Mouse (Mus musculus) C2C12 (cell line): ENCODE data around the gene Cfap97d1. TPM values are rescaled to one million over a fixed set of nuclear protein-coding genes. Genes with fewer than 3 reads are reported as not detected.

ENCODE experiments used
- H3K27me3 ChIP-seq: one replicate; pipeline ENCODE4 v1.6.1; 2011; ENCODE audit not compliant: control insufficient read depth, insufficient read depth, insufficient read length
- H3K36me3 ChIP-seq: one replicate; pipeline ENCODE4 v1.6.1; 2011; ENCODE audit not compliant: control insufficient read depth, insufficient read depth
- H3K4me3 ChIP-seq: one replicate; pipeline ENCODE4 v1.5.1; 2011; ENCODE audit warnings: mild to moderate bottlenecking, control low read depth; ENCODE audit not compliant: poor library complexity, insufficient read depth, severe bottlenecking
- H3K79me2 ChIP-seq: one replicate; pipeline ENCODE4 v1.6.1; 2011; ENCODE audit not compliant: control insufficient read depth, insufficient read depth
- H3K79me3 ChIP-seq: one replicate; pipeline ENCODE4 v1.6.1; 2011; ENCODE audit warnings: low read depth, control low read depth
- H3ac ChIP-seq: one replicate; pipeline ENCODE3; 2011; ENCODE audit warnings: low read depth; ENCODE audit not compliant: control insufficient read depth, insufficient read length
- CEBPB ChIP-seq: IDR thresholded peaks from one replicate; pipeline ENCODE4 v1.6.1; 2011; ENCODE audit warnings: low read depth, mild to moderate bottlenecking, control low read depth, moderate library complexity
- CTCF ChIP-seq: IDR thresholded peaks from one replicate; pipeline ENCODE4 v1.5.1; 2011; ENCODE audit not compliant: control insufficient read depth, insufficient read depth, insufficient read length
- FOSL1 ChIP-seq: IDR thresholded peaks from one replicate; pipeline ENCODE4 v1.8.0; 2011; ENCODE audit warnings: mild to moderate bottlenecking, low read length; ENCODE audit not compliant: poor library complexity, insufficient read depth, severe bottlenecking
- MAX ChIP-seq: IDR thresholded peaks from one replicate; pipeline ENCODE4 v1.6.1; 2011; ENCODE audit warnings: mild to moderate bottlenecking, control low read depth
- MYOD1 ChIP-seq: IDR thresholded peaks from one replicate; pipeline ENCODE4 v1.6.1; 2011; ENCODE audit warnings: low read depth; ENCODE audit not compliant: control insufficient read depth, insufficient read length
- MYOG ChIP-seq: IDR thresholded peaks from one replicate; pipeline ENCODE4 v1.6.1; 2011; ENCODE audit not compliant: control insufficient read depth, insufficient read length; ENCODE audit errors: extremely low read depth
- USF1 ChIP-seq: IDR thresholded peaks from one replicate; pipeline ENCODE4 v1.6.1; 2011; ENCODE audit warnings: low read depth, mild to moderate bottlenecking, control low read depth, moderate library complexity
- polyA plus RNA-seq: library from polyadenylated mRNA; unstranded; fragments of >200 nt; fragmentation: generic; extraction: Trizol; gene quantifications from one replicate; pipeline ENCODE4 v1.2.1, GENCODE M21; 2012; ENCODE audit warnings: missing spikeins

Cfap97d1 gene
- polyA plus RNA-seq, 1 experiment: not detected

DNA sequence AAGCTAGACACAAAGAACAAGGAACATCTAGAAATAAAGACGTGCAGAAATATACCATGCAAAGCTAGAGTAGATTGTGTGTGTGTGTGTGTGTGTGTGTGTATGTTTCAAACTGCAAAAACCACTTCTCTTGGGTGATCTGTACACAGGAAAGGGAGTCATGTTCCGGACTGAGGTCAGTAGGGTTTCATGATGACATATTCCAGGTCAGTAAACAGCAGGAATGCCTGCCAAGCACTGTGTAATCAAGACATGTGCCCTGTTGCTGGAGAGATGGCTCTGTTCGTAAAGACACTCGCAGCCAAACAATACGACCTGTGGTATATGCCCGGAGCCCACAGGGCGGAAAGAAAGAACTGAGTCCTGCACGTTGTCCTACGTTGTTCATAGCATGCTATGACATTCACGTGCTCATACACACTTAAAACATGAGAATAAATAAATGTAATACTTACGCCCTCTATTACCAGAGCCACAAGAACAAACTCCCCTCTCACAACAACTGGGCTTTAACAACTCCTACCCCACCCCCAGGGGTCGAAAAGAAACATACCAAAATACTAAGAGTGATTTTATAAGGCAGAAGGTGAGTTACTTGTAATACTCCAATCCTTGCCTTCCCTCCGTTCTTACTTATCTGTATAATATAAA lies 55.5 kb downstream of the Cfap97d1 start:
- peaks cover 30% of the 10 kb centered on the region for H3K27me3 ChIP-seq
- no peak overlapping the region for H3K4me3 ChIP-seq
- no peaks in the 10 kb centered on the region for H3K36me3 ChIP-seq
- TF ChIP-seq MYOG (no peak), MYOD1 (no peak), FOSL1 (no peak), CTCF (no peak), USF1 (no peak), CEBPB (no peak), MAX (no peak)
- H3ac ChIP-seq: no peak overlapping the region
- H3K79me2 ChIP-seq: no peaks in the 10 kb centered on the region
- H3K79me3 ChIP-seq: no peaks in the 10 kb centered on the region

- H3K4me3 ChIP-seq: no peak overlapping the region
- peaks cover 26% of the 10 kb centered on the region for H3K27me3 ChIP-seq
- H3K79me2 ChIP-seq: no peaks in the 10 kb centered on the region
- TF ChIP-seq CTCF (peak; percentile 73), MYOG (no peak)
- H3K36me3 ChIP-seq: no peaks in the 10 kb centered on the region
- H3ac ChIP-seq: no peak overlapping the region
- H3K79me3 ChIP-seq: no peaks in the 10 kb centered on the region
These were observed 56.1 kb downstream of the Cfap97d1 start for GRCm38 (mm10) chr11:102040138-102040524.

DNA sequence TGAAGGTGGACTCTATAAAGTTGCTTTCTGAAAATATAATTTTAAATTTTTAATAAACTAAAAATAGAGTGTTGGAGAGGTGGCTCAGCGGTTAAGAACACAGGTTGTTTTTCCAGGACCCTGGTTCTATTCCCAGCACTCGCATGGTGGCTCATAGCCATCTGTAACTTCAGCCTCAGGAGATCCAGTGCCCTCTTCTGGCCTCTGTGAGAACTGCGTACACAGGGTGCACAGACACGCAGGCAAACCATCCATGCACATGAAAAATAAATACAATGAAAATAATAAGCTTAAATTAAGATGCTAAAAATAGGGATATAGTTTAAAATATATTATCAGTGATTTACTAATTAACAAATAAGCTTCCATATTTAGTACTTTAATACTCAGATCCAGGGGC lies 56.6 kb downstream of the Cfap97d1 start:
- no peaks in the 10 kb centered on the region for H3K36me3 ChIP-seq
- peaks cover 26% of the 10 kb centered on the region for H3K27me3 ChIP-seq
- no peaks in the 10 kb centered on the region for H3K79me2 ChIP-seq
- H3ac ChIP-seq: no peak overlapping the region
- no peak overlapping the region for H3K4me3 ChIP-seq
- TF ChIP-seq CTCF: no peak
- TF ChIP-seq USF1: no peak
- TF ChIP-seq CEBPB: no peak
- no peaks in the 10 kb centered on the region for H3K79me3 ChIP-seq

- Histone ChIP-seq H3K36me3 (no peaks in the 10 kb centered on the region), H3K79me2 (no peaks in the 10 kb centered on the region), H3K79me3 (no peaks in the 10 kb centered on the region), H3K27me3 (peaks cover 24% of the 10 kb centered on the region), H3K4me3 (no peak within 1 kb of the TSS), H3ac (no peak within 1 kb of the TSS)
- TF ChIP-seq MYOD1 (no peak), CTCF (no peak), MAX (no peak), MYOG (no peak), USF1 (no peak), CEBPB (no peak)
These were observed 57.4 kb downstream of the Cfap97d1 start, which contains the start of gene Cd300lg for GRCm38 (mm10) chr11:102041350-102041949. Cd300lg (plus strand) TSS chr11:102041509.

Other genes starting within 250 kb of the Cfap97d1 start
- 67.5 TPM for gene Etv4, start 198.9 kb upstream of the Cfap97d1 start, polyA plus RNA-seq
- 0.02 TPM for gene Meox1, start 89.9 kb upstream of the Cfap97d1 start, polyA plus RNA-seq
- 0.02 TPM for gene Sost, start 17.3 kb upstream of the Cfap97d1 start, polyA plus RNA-seq
- gene Dusp3, start 2.7 kb downstream of the Cfap97d1 start, polyA plus RNA-seq: 32.0 TPM
- gene Mpp3, start 44.2 kb downstream of the Cfap97d1 start, polyA plus RNA-seq: 0.14 TPM
- gene Cd300lg, start 57.2 kb downstream of the Cfap97d1 start, polyA plus RNA-seq: not detected
- 1.7 TPM for gene Mpp2, start 104.2 kb downstream of the Cfap97d1 start, polyA plus RNA-seq
- not detected for gene Ppy, start 117.0 kb downstream of the Cfap97d1 start, polyA plus RNA-seq
- not detected for gene Pyy, start 123.6 kb downstream of the Cfap97d1 start, polyA plus RNA-seq
- not detected for gene Nags, start 161.2 kb downstream of the Cfap97d1 start, polyA plus RNA-seq
- gene Tmem101, start 172.1 kb downstream of the Cfap97d1 start, polyA plus RNA-seq: 25.1 TPM
- gene Lsm12, start 201.0 kb downstream of the Cfap97d1 start, polyA plus RNA-seq: 43.0 TPM
- 40.4 TPM for gene G6pc3, start 205.3 kb downstream of the Cfap97d1 start, polyA plus RNA-seq
- 74.9 TPM for gene Hdac5, start 245.9 kb downstream of the Cfap97d1 start, polyA plus RNA-seq